Mouse (Mus musculus) frontal cortex, postnatal 25 days (tissue): ENCODE results near the gene Aldh1a2.

Experiments used
- DNase-seq, 2 experiments: peaks; one replicate each; pipeline ENCODE4 v3.0.0; 2022; ENCODE audit warnings: low spot score in 2 of 2

The Aldh1a2 gene

GRCm38 (mm10) chr9:71289810-71290209 is 74.2 kb downstream of the Aldh1a2 start:
- DNase-seq, result no peak

- no peak for DNase-seq
These were observed 75.1 kb downstream of the Aldh1a2 start for GRCm38 (mm10) chr9:71290730-71291129.

DNA sequence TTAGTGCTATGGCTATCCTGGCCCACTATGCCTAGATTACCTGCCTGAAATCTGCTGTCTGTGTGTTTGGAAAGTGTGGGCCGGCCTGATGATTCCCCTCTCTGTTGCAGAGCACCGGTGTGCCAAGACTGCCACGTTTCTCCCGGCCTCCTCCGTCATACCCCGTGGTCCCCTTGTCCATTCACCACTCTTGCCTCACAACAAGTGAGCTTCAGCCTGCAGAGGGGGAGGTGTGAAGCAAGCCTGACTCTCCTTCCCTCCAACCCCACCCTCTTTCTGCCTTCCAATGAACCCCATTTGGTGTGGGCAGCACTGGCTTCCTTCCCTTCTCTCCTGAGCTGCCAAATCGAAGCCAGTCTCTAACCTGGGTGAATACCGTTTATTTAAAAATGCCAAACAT is 79.9 kb downstream of the Aldh1a2 start:
- no peak for DNase-seq

DNA sequence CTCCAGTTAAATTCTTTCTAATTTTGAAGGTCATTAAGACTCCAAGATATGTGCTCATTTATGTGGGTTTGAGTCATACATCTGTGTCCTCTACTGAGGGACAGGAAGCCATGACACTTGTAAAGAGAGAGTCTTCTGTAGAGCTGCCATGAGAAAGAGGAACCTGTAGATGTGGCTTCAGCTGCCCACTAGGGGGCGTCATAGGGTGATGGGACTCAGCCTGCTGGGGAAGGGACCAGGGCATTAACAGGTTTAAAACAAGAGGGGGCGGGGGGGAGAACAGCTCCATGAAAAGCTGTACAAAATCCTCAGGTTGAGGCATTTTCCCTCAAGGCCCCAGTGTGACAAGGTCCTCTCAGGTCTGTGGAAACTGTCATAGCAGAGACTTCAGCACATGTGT is 88.0 kb downstream of the Aldh1a2 start:
- no peak for DNase-seq

- no peak for DNase-seq
These were observed 91.7 kb downstream of the Aldh1a2 start for GRCm38 (mm10) chr9:71307106-71307789.

GRCm38 (mm10) chr9:71315960-71316359 is 100.4 kb downstream of the Aldh1a2 start:
- DNase-seq, result no peak

DNA sequence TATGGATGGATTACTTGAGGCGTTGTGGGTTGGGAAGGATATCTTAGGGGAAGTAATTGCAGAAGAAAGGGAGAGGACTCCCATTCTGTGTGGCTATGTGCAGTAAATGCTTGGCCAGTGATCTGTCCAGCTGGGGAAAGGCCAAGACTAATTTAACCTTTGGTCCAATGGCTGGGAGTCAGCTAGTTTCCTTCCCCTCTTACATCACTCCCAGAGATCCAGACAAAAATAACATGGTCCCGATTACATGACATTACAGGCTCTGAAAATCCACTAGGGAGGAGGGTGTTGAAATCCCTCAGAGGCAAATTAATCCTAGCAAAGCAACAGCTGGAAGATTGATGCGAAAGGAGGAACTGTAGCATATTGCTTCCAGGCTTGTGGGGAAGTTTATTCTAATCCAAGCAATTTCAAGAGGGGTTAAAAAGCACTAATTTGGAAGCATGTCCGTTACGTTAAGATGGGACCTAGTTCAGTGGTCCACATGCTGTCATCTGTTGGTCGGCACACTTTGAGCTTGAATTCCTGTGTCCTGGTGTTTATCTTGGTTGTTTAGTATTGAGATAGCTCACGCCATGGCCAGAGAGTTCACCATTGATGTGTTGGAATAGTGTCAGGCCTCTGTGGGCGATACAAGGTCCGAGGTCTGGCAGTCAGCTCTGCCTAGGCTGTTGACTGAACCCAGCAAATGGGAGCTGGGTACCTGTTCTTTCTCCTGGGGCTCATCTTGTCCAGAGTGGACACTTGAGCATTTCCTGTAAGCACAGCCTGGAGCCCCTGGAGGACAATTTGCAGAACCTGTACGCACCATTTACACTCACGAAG is 101.7 kb downstream of the Aldh1a2 start:
- no peak for DNase-seq

DNA sequence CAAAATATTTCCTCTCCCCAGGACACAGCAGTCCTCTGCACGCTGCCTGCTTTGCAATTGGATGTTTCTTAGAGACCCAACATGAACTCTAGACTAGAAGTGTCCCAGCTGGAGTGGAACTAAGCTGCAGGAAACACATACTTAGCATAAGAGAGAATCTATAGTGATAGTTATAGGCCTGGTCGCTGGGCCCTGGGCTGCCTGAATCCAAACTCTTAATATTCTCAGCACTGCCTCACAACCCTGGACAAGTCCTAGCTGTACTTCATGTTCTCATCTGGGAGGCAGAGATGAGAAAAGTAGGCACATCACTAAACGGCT is 102.3 kb downstream of the Aldh1a2 start:
- DNase-seq, result no peak

GRCm38 (mm10) chr9:71319776-71320175 is 104.2 kb downstream of the Aldh1a2 start:
- no peak for DNase-seq

DNA sequence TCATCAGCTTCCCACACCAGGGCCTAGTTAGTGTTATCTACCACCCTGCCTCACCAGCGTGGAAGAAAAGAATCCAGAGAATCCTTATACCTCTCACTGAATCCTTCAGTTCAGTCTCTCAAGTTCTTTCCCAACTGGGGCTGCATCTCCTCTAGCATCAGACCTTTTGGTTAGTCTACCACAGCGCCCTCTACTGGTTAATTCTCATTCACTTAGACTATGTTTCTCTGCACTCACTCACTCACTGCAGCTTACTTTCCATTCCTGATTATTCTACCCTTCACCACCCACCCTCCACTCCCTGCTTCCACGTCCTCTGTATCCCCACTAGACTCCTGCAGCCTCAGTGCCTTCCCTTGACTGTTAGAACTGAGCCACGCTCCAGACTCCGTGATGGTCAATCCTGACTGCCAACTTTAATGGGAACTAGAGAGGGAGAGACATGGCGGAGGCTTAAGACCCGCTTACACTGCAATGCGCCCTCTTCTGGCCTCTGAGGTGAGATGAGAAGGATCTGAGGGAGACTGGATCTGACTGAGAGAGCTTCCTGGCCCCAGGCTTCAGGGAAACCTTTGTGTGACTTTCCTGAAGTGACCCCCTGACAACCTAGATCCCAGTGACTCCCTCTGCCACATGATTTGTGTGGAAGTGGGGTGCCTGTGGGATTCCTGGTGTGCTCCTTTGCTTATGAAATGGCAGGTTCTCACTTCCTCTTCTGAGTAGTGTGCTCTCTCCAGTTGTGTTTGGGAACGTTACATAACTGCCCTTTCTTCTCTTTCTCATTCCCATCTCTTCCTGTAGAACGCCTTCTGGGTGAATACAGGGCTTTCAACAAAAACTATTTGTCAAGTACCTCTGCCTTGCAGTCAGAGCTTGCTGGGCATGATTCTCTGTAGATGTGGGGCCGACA is 104.9 kb downstream of the Aldh1a2 start:
- no peak for DNase-seq

DNA sequence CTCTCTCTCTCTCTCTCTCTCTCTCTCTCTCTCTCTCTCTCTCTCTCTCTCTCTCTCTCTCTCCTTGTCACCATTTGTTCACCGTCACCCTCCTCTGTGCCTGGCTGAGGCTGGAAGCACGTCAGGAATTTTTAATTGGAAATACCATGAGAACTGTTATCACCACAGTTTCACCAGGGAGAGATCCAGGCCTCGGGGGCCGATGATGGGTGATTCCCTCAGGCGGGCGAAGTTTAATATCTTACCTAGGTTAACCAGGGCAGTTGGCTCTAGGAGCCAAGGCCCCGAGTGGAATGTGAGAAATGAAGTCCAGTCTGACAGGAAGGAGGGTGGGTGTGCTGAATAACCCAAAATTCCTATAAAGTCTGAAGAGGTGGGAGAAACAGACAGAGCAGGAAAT is 105.8 kb downstream of the Aldh1a2 start:
- DNase-seq, result no peak

GRCm38 (mm10) chr9:71321871-71322270 is 106.3 kb downstream of the Aldh1a2 start:
- no peak for DNase-seq

DNA sequence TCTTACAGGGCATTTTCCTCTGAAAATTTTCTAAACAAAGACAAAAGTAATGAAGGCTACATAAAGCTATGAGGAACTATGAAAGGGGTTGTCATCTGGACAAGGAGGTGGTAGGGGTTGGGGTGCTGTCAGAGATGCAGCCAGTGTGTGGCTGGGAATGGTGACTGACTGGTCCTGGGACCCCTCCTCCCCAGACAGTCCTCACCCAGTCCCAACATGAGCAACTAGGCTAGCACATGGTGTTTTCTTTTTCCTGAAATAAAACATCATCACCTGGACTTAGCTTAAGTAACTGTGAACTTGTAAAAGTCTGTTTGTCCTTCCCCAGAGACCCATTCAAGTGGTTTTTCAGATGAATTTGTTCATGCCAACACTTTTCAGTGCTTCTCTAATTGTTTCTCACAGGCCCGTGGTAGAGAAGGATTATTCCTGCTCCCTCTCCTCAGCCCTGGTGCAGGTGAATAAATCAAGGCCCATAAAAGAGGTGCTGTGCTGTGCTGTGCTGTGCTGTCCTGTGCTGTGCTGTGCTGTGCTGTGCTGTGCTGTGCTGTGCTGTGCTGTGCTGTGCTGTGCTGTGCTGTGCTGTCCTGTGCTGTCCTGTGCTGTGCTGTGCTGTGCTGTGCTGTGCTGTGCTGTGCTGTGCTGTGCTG is 107.8 kb downstream of the Aldh1a2 start:
- no peak for DNase-seq

GRCm38 (mm10) chr9:71324060-71324459 is 108.5 kb downstream of the Aldh1a2 start:
- no peak for DNase-seq

DNA sequence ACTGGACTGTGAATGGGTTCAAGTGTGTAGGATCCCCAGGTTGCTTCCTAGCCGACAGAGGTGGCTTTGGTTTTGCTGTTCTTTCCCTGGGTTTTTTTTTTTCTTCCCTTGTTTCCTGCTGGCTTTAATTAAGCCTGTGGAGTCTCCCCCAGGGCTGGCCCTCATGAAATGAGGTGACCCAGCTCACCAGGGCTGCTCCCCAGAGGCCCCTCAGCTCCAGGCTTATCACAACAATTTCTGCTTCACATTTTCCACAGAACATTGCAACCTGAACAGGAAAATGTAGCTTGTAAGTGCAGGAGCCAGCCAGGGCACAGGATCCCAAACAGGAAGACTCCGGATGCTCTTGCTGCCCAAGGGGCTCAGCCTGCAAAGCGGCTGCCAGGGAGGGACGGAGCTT is 110.7 kb downstream of the Aldh1a2 start:
- no peak for DNase-seq

DNA sequence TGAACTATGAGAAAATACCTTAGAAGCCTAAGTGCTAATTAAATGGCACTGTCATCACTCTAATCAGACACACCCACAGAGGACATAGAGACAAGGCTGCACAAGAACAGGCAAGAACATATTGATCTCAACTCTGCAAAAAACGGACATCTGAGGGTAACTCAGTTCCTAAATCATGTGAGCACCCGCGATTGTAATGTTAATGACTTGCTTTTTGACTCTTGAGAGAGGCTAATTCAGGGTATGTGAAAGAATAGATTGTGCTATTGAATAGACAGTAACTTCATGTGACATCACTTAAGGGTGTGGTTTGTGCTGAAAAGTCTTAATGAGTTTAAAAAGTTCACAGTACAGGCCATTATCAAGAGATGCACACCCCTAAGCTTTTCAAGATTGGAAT is 116.1 kb downstream of the Aldh1a2 start:
- DNase-seq, result no peak

GRCm38 (mm10) chr9:71336674-71337073 is 121.1 kb downstream of the Aldh1a2 start:
- DNase-seq, result no peak

GRCm38 (mm10) chr9:71337425-71337824 is 121.8 kb downstream of the Aldh1a2 start:
- no peak for DNase-seq

DNA sequence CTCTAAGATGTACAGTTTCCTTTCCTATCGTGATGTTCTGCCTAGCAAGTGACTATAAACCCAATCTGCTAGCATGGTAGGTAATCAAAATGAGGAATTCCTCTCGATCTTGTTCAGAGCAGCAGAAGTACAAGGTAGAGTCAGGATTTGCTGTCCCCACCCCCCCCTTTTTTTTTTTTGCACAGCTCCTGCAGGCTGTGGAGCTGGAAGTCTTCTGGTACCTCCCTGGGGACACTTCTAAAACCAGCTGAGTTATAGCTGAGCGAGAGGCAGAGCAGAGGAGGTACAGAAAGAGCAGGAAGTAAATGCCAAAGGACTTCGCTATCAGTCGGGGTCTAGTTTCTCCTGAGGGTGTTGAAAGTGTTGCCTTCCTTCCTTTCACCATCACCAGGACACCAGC is 124.5 kb downstream of the Aldh1a2 start:
- DNase-seq, result no peak
